28 mouse cellular contexts compared by ENCODE assay signal in genomic region chr19:29484537-29484936, GRCm38 (mm10). TPM values are rescaled to one million over a fixed set of nuclear protein-coding genes. Genes with fewer than 3 reads are reported as not detected.
DNase-seq lines count a peak whose midpoint lies in the region; ATAC-seq and TF ChIP-seq lines count a peak whose summit lies in the region.
"Had no signal": no experiment of that assay in that cellular context is flagged by ENCODE, and none has a peak within 500 bp of the region (broad histone marks: within the 10 kb centered on the region; RNA-seq: fewer than 3 reads in every experiment).

No protein-coding gene starts in this region.

- intact Hi-C loops in heart, adult 2 months (cut with DNase I): no loop called here

- no peaks in the 10 kb centered on the region for H3K36me3 ChIP-seq in heart, adult 2 months (ENCODE audit: control insufficient read depth, insufficient read depth, low read length)
- no peaks in the 10 kb centered on the region for H3K36me3 ChIP-seq in heart, embryonic 11.5 days (ENCODE audit: control insufficient read depth, insufficient read depth, low read length)
- H3K36me3 ChIP-seq in spleen, adult 2 months (ENCODE audit: control insufficient read depth, insufficient read depth, low read length): no peaks in the 10 kb centered on the region
- H3K36me3 ChIP-seq in splenic B cell, adult 2 months (ENCODE audit: control insufficient read depth, insufficient read depth, low read length, poor library complexity, severe bottlenecking): no peaks in the 10 kb centered on the region
- H3K36me3 ChIP-seq: embryonic facial prominence, embryonic 13.5 days; forebrain, embryonic 12.5 days; hindbrain, embryonic 13.5 days; limb, embryonic 12.5 days; midbrain, embryonic 13.5 days; stomach, embryonic 15.5 days had no signal

- no peak for TF ChIP-seq CTCF in heart, adult 2 months (IDR thresholded peaks at IDR 0.05)
- TF ChIP-seq CTCF in spleen, adult 2 months (IDR thresholded peaks at IDR 0.05; ENCODE audit: extremely low read depth, insufficient read depth, insufficient read length, insufficient replicate concordance): no peak
- no peak for TF ChIP-seq CTCF in bone marrow macrophage, adult 2 months (IDR thresholded peaks at IDR 0.05; ENCODE audit: low read depth, low read length)

- ATAC-seq in heart, embryonic 11.5 days (replicated peaks; ENCODE audit: insufficient number of reproducible peaks, low FRiP score, low TSS enrichment): no peak
- ATAC-seq in frontal cortex, adult (ENCODE audit: low TSS enrichment): no peak
- ATAC-seq: activated CD4-positive, CD25-positive, alpha-beta regulatory T cell, adult 4 months; forebrain, postnatal 0 days; midbrain, embryonic 13.5 days had no signal

- no peaks in the 10 kb centered on the region for H3K27me3 ChIP-seq in heart, adult 2 months (ENCODE audit: control insufficient read depth, insufficient read depth, low read length)
- no peaks in the 10 kb centered on the region for H3K27me3 ChIP-seq in heart, embryonic 11.5 days (ENCODE audit: control insufficient read depth, insufficient read depth, low read length)
- no peaks in the 10 kb centered on the region for H3K27me3 ChIP-seq in spleen, adult 2 months (ENCODE audit: control insufficient read depth, insufficient read depth, low read length)
- H3K27me3 ChIP-seq in splenic B cell, adult 2 months (ENCODE audit: control insufficient read depth, insufficient read depth, low read length, poor library complexity, severe bottlenecking): no peaks in the 10 kb centered on the region
- H3K27me3 ChIP-seq: embryonic facial prominence, embryonic 13.5 days; forebrain, embryonic 12.5 days; hindbrain, embryonic 13.5 days; limb, embryonic 12.5 days; megakaryocyte, embryonic 14.5 days; midbrain, embryonic 13.5 days; stomach, embryonic 15.5 days had no signal

- no peak for TF ChIP-seq POLR2A in heart, adult 2 months (IDR thresholded peaks at IDR 0.05; ENCODE audit: insufficient read depth, low read depth, low read length)
- TF ChIP-seq POLR2A in spleen, adult 2 months (IDR thresholded peaks at IDR 0.05; ENCODE audit: low read depth, low read length): no peak
- TF ChIP-seq POLR2A in bone marrow macrophage, adult 2 months (IDR thresholded peaks at IDR 0.05; ENCODE audit: borderline replicate concordance, low read depth, low read length): no peak

- H3K4me1 ChIP-seq in heart, adult 2 months (ENCODE audit: control insufficient read depth, insufficient read depth, low read length): peaks cover 6% of the 10 kb centered on the region
- no peaks in the 10 kb centered on the region; the same call in 1 of the 2 replicates for H3K4me1 ChIP-seq in heart, embryonic 11.5 days (ENCODE audit: control insufficient read depth, insufficient read depth, low read length)
- H3K4me1 ChIP-seq in spleen, adult 2 months (ENCODE audit: control insufficient read depth, insufficient read depth, insufficient read length): peaks cover 39% of the 10 kb centered on the region
- peaks cover 69% of the 10 kb centered on the region for H3K4me1 ChIP-seq in bone marrow macrophage, adult 2 months (ENCODE audit: control insufficient read depth, insufficient read depth, low read length)
- H3K4me1 ChIP-seq: limb, embryonic 12.5 days; stomach, embryonic 15.5 days had no signal

- H3K4me2 ChIP-seq in heart, embryonic 11.5 days: no peak overlapping the region
- H3K4me2 ChIP-seq: embryonic facial prominence, embryonic 13.5 days; forebrain, embryonic 12.5 days; hindbrain, embryonic 13.5 days; limb, embryonic 12.5 days; midbrain, embryonic 13.5 days; stomach, embryonic 15.5 days had no signal

- no peak for TF ChIP-seq EP300 in heart, adult 2 months (IDR thresholded peaks at IDR 0.05; ENCODE audit: insufficient read depth, low read depth, low read length)

- DNase-seq in heart, adult 2 months: peak in 1 of 2 experiments; percentile 39
- peak in 1 of 2 experiments; percentile 44 for DNase-seq in spleen, adult 2 months (ENCODE audit: low read depth in 1 of 2, low spot score in 2 of 2)
- no peak for DNase-seq in spleen, postnatal 4 days (ENCODE audit: low spot score in 2 of 2)
- peak; percentile 78 for DNase-seq in splenic B cell, adult 2 months (ENCODE audit: low read depth, low spot score)
- no peak for DNase-seq in adrenal gland, postnatal 36 days
- DNase-seq: adrenal gland, adult 2 months; cerebellum, adult 11-12 months; cerebellum, adult 9-11 months; forebrain, postnatal 0 days; gastrocnemius, postnatal 25 days; heart, postnatal 4 days; kidney, adult 8-10 months; kidney, postnatal 4 days; lung, postnatal 36 days; retina, postnatal 1 day; right cerebral cortex, postnatal 14 days had no signal

- no peak overlapping the region for H3K9ac ChIP-seq in heart, adult 2 months (ENCODE audit: low read depth, low read length)
- H3K9ac ChIP-seq in heart, embryonic 11.5 days (ENCODE audit: low read depth, low read length): no peak overlapping the region
- H3K9ac ChIP-seq: embryonic facial prominence, embryonic 13.5 days; forebrain, embryonic 12.5 days; forebrain, postnatal 0 days; hindbrain, embryonic 13.5 days; limb, embryonic 12.5 days; midbrain, embryonic 13.5 days; stomach, embryonic 15.5 days had no signal

- no peak overlapping the region for H3K4me3 ChIP-seq in heart, adult 2 months
- H3K4me3 ChIP-seq in heart, embryonic 11.5 days (ENCODE audit: low read depth, low read length): no peak overlapping the region
- H3K4me3 ChIP-seq in spleen, adult 2 months (ENCODE audit: extremely low read depth, insufficient read depth, insufficient read length): no peak overlapping the region
- no peak overlapping the region for H3K4me3 ChIP-seq in bone marrow macrophage, adult 2 months (ENCODE audit: insufficient read depth, low read length)
- H3K4me3 ChIP-seq: embryonic facial prominence, embryonic 13.5 days; forebrain, embryonic 12.5 days; hindbrain, embryonic 13.5 days; limb, embryonic 12.5 days; midbrain, embryonic 13.5 days; stomach, embryonic 15.5 days had no signal

- WGBS in heart, adult 2 months: 52% methylated on average over 2 of the region's 2 CpGs
- WGBS in heart, embryonic 11.5 days (ENCODE audit: insufficient replicate concordance): 70% methylated on average over 2 of the region's 2 CpGs
- 8% methylated on average over 2 of the region's 2 CpGs for WGBS in spleen, adult 2 months

- H3K27ac ChIP-seq in heart, adult 2 months: peak overlapping the region; percentile 46; the same call in 1 of the 2 replicates
- no peak overlapping the region for H3K27ac ChIP-seq in heart, embryonic 11.5 days (ENCODE audit: low read depth, low read length)
- peak overlapping the region; percentile 80 for H3K27ac ChIP-seq in spleen, adult 2 months (ENCODE audit: insufficient read depth, low read length)
- H3K27ac ChIP-seq in bone marrow macrophage, adult 2 months (ENCODE audit: insufficient read depth, low read depth, low read length): peak overlapping the region; percentile 99
- H3K27ac ChIP-seq: embryonic facial prominence, embryonic 13.5 days; forebrain, embryonic 12.5 days; hindbrain, embryonic 13.5 days; kidney, postnatal 0 days; limb, embryonic 12.5 days; midbrain, embryonic 13.5 days; stomach, embryonic 15.5 days had no signal

- no peaks in the 10 kb centered on the region for H3K79me2 ChIP-seq in heart, adult 2 months (replicated peaks; ENCODE audit: control insufficient read depth, insufficient read depth, low read length)

- no peaks in the 10 kb centered on the region for H3K9me3 ChIP-seq in heart, embryonic 11.5 days (replicated peaks; ENCODE audit: control insufficient read depth, low read length)
- H3K9me3 ChIP-seq: embryonic facial prominence, embryonic 13.5 days; forebrain, embryonic 12.5 days; hindbrain, embryonic 13.5 days; limb, embryonic 12.5 days; megakaryocyte, embryonic 14.5 days; midbrain, embryonic 13.5 days; stomach, embryonic 15.5 days had no signal

RNA-seq across cellular contexts. Expression of gene Ric1, which starts 37.5 kb away (rescaled TPM):
- total RNA-seq in heart, adult 2 months (2021): 10 to 100 TPM; 16.9 to 20.6 TPM
- 9.2 and 15.0 TPM in 2 replicates for polyA plus RNA-seq in heart, adult 2 months (2012; rRNA removed)
- 6.5 and 8.7 TPM in 2 replicates for polyA plus RNA-seq in heart, embryonic 11.5 days (2014; fragmentation: Nextera tagmentation; extraction: Ambion mirVana)
- polyA plus RNA-seq in spleen, adult 2 months (2012; rRNA removed): 6.7 and 8.4 TPM in 2 replicates
- 22.5 and 23.1 TPM in 2 replicates for polyA plus RNA-seq in bone marrow macrophage, adult 2 months (2012; ENCODE audit: insufficient read depth, insufficient read length, missing spikeins)
- 10 to 100 TPM; 32.5 to 33.9 TPM for total RNA-seq in adrenal gland, postnatal 36 days (2021)
